Mouse (Mus musculus): ENCODE measurements at regions not wholly inside any gene's neighbourhood (a gene's known extent, or its start where the extent isn't known, plus 50 kb on each side); places are given as distances from the start of the nearest gene placed in this dataset.

DNA sequence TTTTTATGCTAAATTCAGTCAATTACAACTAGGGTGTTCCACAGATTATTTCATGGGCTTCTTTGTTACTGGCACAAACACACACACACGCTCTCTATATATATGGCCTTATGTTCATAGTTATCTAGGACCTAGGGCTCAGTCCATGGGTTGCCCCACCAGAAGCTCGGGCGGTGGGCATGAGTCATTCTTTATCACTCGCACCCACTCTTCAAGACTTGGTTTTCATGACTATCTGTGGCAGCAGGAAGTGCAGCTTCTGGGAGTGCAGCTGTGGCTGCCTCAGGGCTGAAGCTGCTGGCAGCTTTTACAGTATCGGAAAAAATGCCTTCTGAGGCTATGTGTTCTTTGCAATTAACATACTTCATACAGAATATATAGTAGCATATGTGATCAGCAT, 198.7 kb downstream of the Ipo11 start:
- no peaks in the 10 kb centered on the region for H3K9me3 ChIP-seq (ENCODE audit: control insufficient read depth, low read length)
- no peak overlapping the region for H3K27ac ChIP-seq (ENCODE audit: low read depth)
- H3K9ac ChIP-seq (ENCODE audit: low read length) = no peak overlapping the region
- H3K36me3 ChIP-seq (ENCODE audit: control insufficient read depth, insufficient read depth, low read length) = no peaks in the 10 kb centered on the region
- H3K4me3 ChIP-seq (ENCODE audit: low read depth, low read length) = no peak overlapping the region
- no peak for DNase-seq (ENCODE audit: low spot score)
- H3K4me1 ChIP-seq (replicated peaks; ENCODE audit: control insufficient read depth, insufficient read depth, low read length) = no peaks in the 10 kb centered on the region
- no peak for ATAC-seq (replicated peaks; ENCODE audit: low FRiP score, low TSS enrichment, low read depth)
- H3K4me2 ChIP-seq (ENCODE audit: low read length) = no peak overlapping the region
- H3K27me3 ChIP-seq (replicated peaks; ENCODE audit: control insufficient read depth, insufficient read depth, low read length) = no peaks in the 10 kb centered on the region
- WGBS = 87% methylated on average over 5 of the region's 5 CpGs

DNA sequence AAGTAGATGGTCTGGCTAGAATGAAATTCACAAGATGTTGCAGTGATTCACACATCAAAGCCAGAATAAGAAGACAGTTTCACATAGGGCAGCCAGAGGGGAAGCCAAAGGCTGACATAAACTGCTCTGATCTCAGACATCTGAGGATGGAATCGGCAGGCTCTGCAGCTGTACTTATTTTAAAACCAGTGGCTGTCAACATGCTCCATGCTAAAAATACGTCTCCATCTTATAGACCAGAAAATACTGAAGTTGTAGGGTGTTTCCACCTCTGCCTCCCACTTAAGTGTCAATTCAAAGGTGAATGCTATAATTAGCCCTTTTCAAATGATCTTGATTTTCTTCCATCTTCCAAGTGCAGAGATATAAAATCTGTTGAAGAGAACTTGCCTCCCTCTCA, 202.4 kb downstream of the Ipo11 start:
- Histone ChIP-seq H3K27ac (ENCODE audit: low read depth) (no peak overlapping the region), H3K9ac (ENCODE audit: low read length) (no peak overlapping the region), H3K4me2 (ENCODE audit: low read length) (no peak overlapping the region), H3K27me3 (replicated peaks; ENCODE audit: control insufficient read depth, insufficient read depth, low read length) (no peaks in the 10 kb centered on the region), H3K9me3 (ENCODE audit: control insufficient read depth, low read length) (no peaks in the 10 kb centered on the region), H3K4me3 (ENCODE audit: low read depth, low read length) (no peak overlapping the region), H3K4me1 (replicated peaks; ENCODE audit: control insufficient read depth, insufficient read depth, low read length) (no peaks in the 10 kb centered on the region), H3K36me3 (ENCODE audit: control insufficient read depth, insufficient read depth, low read length) (no peaks in the 10 kb centered on the region)
- WGBS = 61% methylated on average over 2 of the region's 2 CpGs
- ATAC-seq (replicated peaks; ENCODE audit: low FRiP score, low TSS enrichment, low read depth) (no peak), DNase-seq (ENCODE audit: low spot score) (no peak)

- Histone ChIP-seq H3K4me1 (replicated peaks; ENCODE audit: control insufficient read depth, insufficient read depth, low read length) (no peaks in the 10 kb centered on the region), H3K9ac (ENCODE audit: low read length) (no peak overlapping the region), H3K4me3 (ENCODE audit: low read depth, low read length) (no peak overlapping the region), H3K9me3 (ENCODE audit: control insufficient read depth, low read length) (no peaks in the 10 kb centered on the region), H3K27ac (ENCODE audit: low read depth) (no peak overlapping the region), H3K27me3 (replicated peaks; ENCODE audit: control insufficient read depth, insufficient read depth, low read length) (no peaks in the 10 kb centered on the region), H3K36me3 (ENCODE audit: control insufficient read depth, insufficient read depth, low read length) (no peaks in the 10 kb centered on the region), H3K4me2 (ENCODE audit: low read length) (no peak overlapping the region)
- DNase-seq (ENCODE audit: low spot score) (no peak), ATAC-seq (replicated peaks; ENCODE audit: low FRiP score, low TSS enrichment, low read depth) (no peak)
- WGBS = 86% methylated on average over 1 of the region's 1 CpGs
These were observed 203.9 kb downstream of the Ipo11 start for GRCm38 (mm10) chr13:106732906-106733305.

DNA sequence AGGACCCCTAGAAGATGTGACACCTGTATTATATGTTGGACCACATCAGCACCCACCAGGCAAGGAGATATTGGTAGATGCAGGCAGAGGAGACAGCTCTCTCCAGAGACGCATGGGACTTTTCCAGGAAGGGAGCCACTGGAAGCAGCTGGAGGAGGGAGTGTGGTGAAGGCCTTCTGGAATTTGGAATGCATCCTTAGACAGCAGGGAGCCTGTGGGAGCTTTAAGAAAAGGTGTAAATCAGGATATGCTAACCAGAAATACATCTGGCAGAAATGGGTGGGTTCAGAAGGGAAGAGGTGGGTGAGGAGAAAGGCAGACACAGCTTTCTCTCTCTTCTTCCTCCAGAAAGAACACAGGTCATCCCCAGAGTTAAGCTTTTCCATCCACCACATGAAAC, 213.4 kb downstream of the Ipo11 start:
- no peaks in the 10 kb centered on the region for H3K27me3 ChIP-seq (replicated peaks; ENCODE audit: control insufficient read depth, insufficient read depth, low read length)
- H3K4me1 ChIP-seq (replicated peaks; ENCODE audit: control insufficient read depth, insufficient read depth, low read length) = no peaks in the 10 kb centered on the region
- H3K9me3 ChIP-seq (ENCODE audit: control insufficient read depth, low read length) = no peaks in the 10 kb centered on the region
- no peaks in the 10 kb centered on the region for H3K36me3 ChIP-seq (ENCODE audit: control insufficient read depth, insufficient read depth, low read length)
- DNase-seq (ENCODE audit: low spot score) (no peak), ATAC-seq (replicated peaks; ENCODE audit: low FRiP score, low TSS enrichment, low read depth) (no peak)
- H3K9ac ChIP-seq (ENCODE audit: low read length) = no peak overlapping the region
- no peak overlapping the region for H3K4me2 ChIP-seq (ENCODE audit: low read length)
- H3K4me3 ChIP-seq (ENCODE audit: low read depth, low read length) = no peak overlapping the region
- 71% methylated on average over 1 of the region's 1 CpGs for WGBS
- H3K27ac ChIP-seq (ENCODE audit: low read depth) = no peak overlapping the region

- H3K4me1 ChIP-seq (replicated peaks; ENCODE audit: control insufficient read depth, insufficient read depth, low read length) = no peaks in the 10 kb centered on the region
- H3K27me3 ChIP-seq (replicated peaks; ENCODE audit: control insufficient read depth, insufficient read depth, low read length) = no peaks in the 10 kb centered on the region
- no peak overlapping the region for H3K4me3 ChIP-seq (ENCODE audit: low read depth, low read length)
- H3K9me3 ChIP-seq (ENCODE audit: control insufficient read depth, low read length) = no peaks in the 10 kb centered on the region
- no peak overlapping the region for H3K4me2 ChIP-seq (ENCODE audit: low read length)
- ATAC-seq (replicated peaks; ENCODE audit: low FRiP score, low TSS enrichment, low read depth) (no peak), DNase-seq (ENCODE audit: low spot score) (no peak)
- 94% methylated on average over 1 of the region's 1 CpGs for WGBS
- no peak overlapping the region for H3K9ac ChIP-seq (ENCODE audit: low read length)
- H3K36me3 ChIP-seq (ENCODE audit: control insufficient read depth, insufficient read depth, low read length) = no peaks in the 10 kb centered on the region
- no peak overlapping the region for H3K27ac ChIP-seq (ENCODE audit: low read depth)
These were observed 215.6 kb downstream of the Ipo11 start for GRCm38 (mm10) chr13:106721167-106721566.

DNA sequence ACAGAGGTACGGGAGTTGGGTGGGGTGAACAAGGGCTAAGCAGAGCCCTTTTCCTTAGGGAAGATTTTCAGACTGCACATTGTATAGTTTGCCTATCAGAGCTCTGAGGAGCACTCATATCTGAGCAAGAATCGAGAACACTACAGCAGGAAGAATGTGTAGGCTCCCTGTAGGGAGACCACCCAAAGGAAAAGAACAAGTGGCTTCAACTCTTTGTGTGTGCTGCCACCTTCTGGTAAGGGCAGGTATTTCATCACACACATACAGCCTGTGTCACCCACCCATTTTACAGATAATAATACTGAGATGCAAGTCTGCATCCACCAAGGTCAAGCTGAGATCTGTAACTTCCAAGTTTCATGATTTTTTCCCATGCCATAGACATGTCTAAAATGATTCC, 221.0 kb downstream of the Ipo11 start:
- DNase-seq (ENCODE audit: low spot score) (peak; percentile 62), ATAC-seq (replicated peaks; ENCODE audit: low FRiP score, low TSS enrichment, low read depth) (0 out of 2 replicates have a peak, but pooled peaks have one; percentile 47)
- Histone ChIP-seq H3K4me2 (ENCODE audit: low read length) (no peak overlapping the region), H3K9me3 (ENCODE audit: control insufficient read depth, low read length) (no peaks in the 10 kb centered on the region), H3K9ac (ENCODE audit: low read length) (no peak overlapping the region), H3K4me3 (ENCODE audit: low read depth, low read length) (no peak overlapping the region), H3K27ac (ENCODE audit: low read depth) (no peak overlapping the region), H3K36me3 (ENCODE audit: control insufficient read depth, insufficient read depth, low read length) (no peaks in the 10 kb centered on the region), H3K4me1 (replicated peaks; ENCODE audit: control insufficient read depth, insufficient read depth, low read length) (no peaks in the 10 kb centered on the region), H3K27me3 (replicated peaks; ENCODE audit: control insufficient read depth, insufficient read depth, low read length) (no peaks in the 10 kb centered on the region)
- WGBS = 39% methylated on average over 2 of the region's 2 CpGs

- H3K4me3 ChIP-seq (ENCODE audit: low read depth, low read length) = no peak overlapping the region
- 69% methylated on average over 8 of the region's 8 CpGs for WGBS
- no peaks in the 10 kb centered on the region for H3K9me3 ChIP-seq (ENCODE audit: control insufficient read depth, low read length)
- ATAC-seq (replicated peaks; ENCODE audit: low FRiP score, low TSS enrichment, low read depth) = no peak
- no peak overlapping the region for H3K9ac ChIP-seq (ENCODE audit: low read length)
- H3K27ac ChIP-seq (ENCODE audit: low read depth) = no peak overlapping the region
- no peaks in the 10 kb centered on the region for H3K27me3 ChIP-seq (replicated peaks; ENCODE audit: control insufficient read depth, insufficient read depth, low read length)
- H3K36me3 ChIP-seq (ENCODE audit: control insufficient read depth, insufficient read depth, low read length) = no peaks in the 10 kb centered on the region
- no peaks in the 10 kb centered on the region for H3K4me1 ChIP-seq (replicated peaks; ENCODE audit: control insufficient read depth, insufficient read depth, low read length)
- DNase-seq (ENCODE audit: low spot score) = no peak
- H3K4me2 ChIP-seq (ENCODE audit: low read length) = no peak overlapping the region
These were observed 221.5 kb downstream of the Ipo11 start for GRCm38 (mm10) chr13:106715234-106715633.

- WGBS = 72% methylated on average over 3 of the region's 3 CpGs
- H3K4me1 ChIP-seq (replicated peaks; ENCODE audit: control insufficient read depth, insufficient read depth, low read length) = no peaks in the 10 kb centered on the region
- no peaks in the 10 kb centered on the region for H3K36me3 ChIP-seq (ENCODE audit: control insufficient read depth, insufficient read depth, low read length)
- H3K27me3 ChIP-seq (replicated peaks; ENCODE audit: control insufficient read depth, insufficient read depth, low read length) = no peaks in the 10 kb centered on the region
- H3K9ac ChIP-seq (ENCODE audit: low read length) = no peak overlapping the region
- H3K4me2 ChIP-seq (ENCODE audit: low read length) = no peak overlapping the region
- ATAC-seq (replicated peaks; ENCODE audit: low FRiP score, low TSS enrichment, low read depth) (no peak), DNase-seq (ENCODE audit: low spot score) (no peak)
- no peaks in the 10 kb centered on the region for H3K9me3 ChIP-seq (ENCODE audit: control insufficient read depth, low read length)
- no peak overlapping the region for H3K27ac ChIP-seq (ENCODE audit: low read depth)
- H3K4me3 ChIP-seq (ENCODE audit: low read depth, low read length) = no peak overlapping the region
These were observed 226.2 kb downstream of the Ipo11 start for GRCm38 (mm10) chr13:106710580-106710979.

DNA sequence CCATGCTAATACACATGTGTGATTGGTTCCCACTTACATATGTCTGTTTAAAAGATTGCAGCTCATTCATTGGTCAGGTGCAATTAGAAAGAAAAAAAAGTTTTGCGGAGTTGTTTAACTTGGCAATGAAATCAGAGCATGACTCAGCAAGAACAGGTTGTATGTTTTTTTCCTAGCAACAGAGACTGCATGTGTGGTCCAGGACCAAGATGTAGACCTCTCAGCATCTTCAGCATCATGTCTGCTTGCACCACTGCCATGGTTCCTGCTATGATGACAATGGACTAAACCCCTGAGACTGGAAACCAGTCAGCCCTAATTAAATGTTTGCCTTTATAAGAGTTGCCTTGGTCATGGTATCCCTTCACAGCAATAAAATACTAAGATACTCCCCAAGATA, 236.4 kb downstream of the Ipo11 start:
- Histone ChIP-seq H3K27ac (ENCODE audit: low read depth) (no peak overlapping the region), H3K4me3 (ENCODE audit: low read depth, low read length) (no peak overlapping the region), H3K36me3 (ENCODE audit: control insufficient read depth, insufficient read depth, low read length) (no peaks in the 10 kb centered on the region), H3K9ac (ENCODE audit: low read length) (no peak overlapping the region), H3K4me2 (ENCODE audit: low read length) (no peak overlapping the region), H3K4me1 (replicated peaks; ENCODE audit: control insufficient read depth, insufficient read depth, low read length) (no peaks in the 10 kb centered on the region), H3K9me3 (ENCODE audit: control insufficient read depth, low read length) (no peaks in the 10 kb centered on the region), H3K27me3 (replicated peaks; ENCODE audit: control insufficient read depth, insufficient read depth, low read length) (no peaks in the 10 kb centered on the region)
- no peak for DNase-seq (ENCODE audit: low spot score)
- WGBS = 90% methylated on average over 1 of the region's 1 CpGs
- ATAC-seq (replicated peaks; ENCODE audit: low FRiP score, low TSS enrichment, low read depth) = no peak
